Mouse (Mus musculus) thymus, adult 2 months (tissue): ENCODE results near the gene Fbxl3.

Source experiments
- CTCF ChIP-seq: fragments of 200-500 bp; IDR thresholded peaks from 2 replicates; pipeline ENCODE4 v1.5.1; 2012; ENCODE audit warnings: mild to moderate bottlenecking, control low read depth, low read length, moderate library complexity, borderline replicate concordance; ENCODE audit not compliant: control insufficient read depth, poor library complexity, insufficient read depth; ENCODE audit errors: extremely low read depth
- POLR2A ChIP-seq: fragments of 200-500 bp; IDR thresholded peaks from 2 replicates; pipeline ENCODE4 v1.6.1; 2012; ENCODE audit warnings: mild to moderate bottlenecking, low read length, control low read depth, moderate library complexity; ENCODE audit not compliant: control insufficient read depth, poor library complexity, insufficient read depth; ENCODE audit errors: extremely low read depth

DNA sequence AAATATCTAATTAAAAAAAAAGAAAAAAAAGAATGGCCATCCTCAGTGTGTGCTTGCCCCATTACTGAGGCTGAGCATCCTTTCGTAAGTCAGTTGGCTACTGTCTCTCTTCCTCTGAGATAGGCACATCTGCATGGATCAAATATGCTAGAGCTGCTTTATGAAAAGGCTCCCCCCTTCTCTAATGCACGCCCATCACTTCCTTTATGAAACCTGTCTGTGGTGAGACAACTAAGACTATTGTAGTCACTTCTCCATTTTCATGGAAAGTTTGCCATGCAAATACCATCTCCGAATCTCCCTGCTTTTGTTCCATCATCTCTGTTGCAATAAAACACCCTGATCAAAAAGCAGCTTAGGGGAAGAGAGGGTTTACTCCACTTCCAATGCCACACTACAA, 62.4 kb downstream of the Fbxl3 start:
- TF ChIP-seq POLR2A: no peak
- TF ChIP-seq CTCF: no peak
